8 mouse cellular contexts compared by ENCODE assay signal in the genomic region with DNA sequence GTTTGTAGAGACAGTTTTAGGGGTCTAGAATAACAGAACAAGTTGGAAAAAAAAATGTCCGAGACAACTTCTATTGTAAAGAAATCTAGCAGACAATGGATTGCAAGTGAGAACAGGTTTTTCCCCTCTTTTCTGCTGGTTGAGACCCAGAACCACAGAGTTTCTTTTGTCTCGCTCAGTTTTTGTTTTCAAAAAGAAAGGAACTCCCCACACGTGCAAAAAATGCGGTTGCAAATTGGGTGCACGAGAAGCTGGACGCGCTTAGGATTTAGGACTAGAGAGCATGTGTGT. TPM values are rescaled to one million over a fixed set of nuclear protein-coding genes. Genes with fewer than 3 reads are reported as not detected.
DNase-seq lines count a peak whose midpoint lies in the region; ATAC-seq and TF ChIP-seq lines count a peak whose summit lies in the region.

No protein-coding gene starts in this region.

- no peak for TF ChIP-seq CTCF in lung, adult 2 months (IDR thresholded peaks at IDR 0.05; ENCODE audit: insufficient read depth, low read length)
- TF ChIP-seq CTCF in hindbrain, postnatal 0 days (IDR thresholded peaks at IDR 0.05; ENCODE audit: low read depth): no peak

- no peak for ATAC-seq in hindbrain, postnatal 0 days
- 0 out of 2 replicates have a peak, but pooled peaks have one; percentile 26 for ATAC-seq in neural tube, embryonic 13.5 days (ENCODE audit: low read depth)

- H3K4me1 ChIP-seq in lung, adult 2 months (ENCODE audit: control insufficient read depth, insufficient read depth, low read length): no peaks in the 10 kb centered on the region; the same call in 1 of the 2 replicates
- no peaks in the 10 kb centered on the region for H3K4me1 ChIP-seq in hindbrain, postnatal 0 days (ENCODE audit: insufficient read depth, low read length)
- H3K4me1 ChIP-seq in neural tube, embryonic 13.5 days (replicated peaks): peaks cover 22% of the 10 kb centered on the region

- no peaks in the 10 kb centered on the region for H3K27me3 ChIP-seq in hindbrain, postnatal 0 days (ENCODE audit: insufficient read depth, low read length)
- peaks cover 15% of the 10 kb centered on the region; the same call in 1 of the 2 replicates for H3K27me3 ChIP-seq in neural tube, embryonic 13.5 days

- 1% methylated on average over 7 of the region's 7 CpGs for WGBS in lung, adult 2 months
- 0% methylated on average over 7 of the region's 7 CpGs for WGBS in hindbrain, postnatal 0 days
- WGBS in neural tube, embryonic 13.5 days: under 1% methylated on average over 7 of the region's 7 CpGs

- no peak for DNase-seq in lung, adult 2 months
- no peak for DNase-seq in lung, postnatal 14 days
- DNase-seq in embryo, embryonic 11 days: peak; percentile 38
- peak; percentile 23 for DNase-seq in hindbrain, postnatal 0 days (ENCODE audit: low spot score)
- no peak for DNase-seq in Muller cell, postnatal 12 days (ENCODE audit: inconsistent ontology term)
- no peak for DNase-seq in thymus, postnatal 0 days (ENCODE audit: low spot score)
- DNase-seq in cerebellum, adult 11-12 months: no peak

- H3K4me3 ChIP-seq in lung, adult 2 months (replicated peaks; ENCODE audit: extremely low read depth, low read depth, low read length): peak overlapping the region; percentile 97
- peak overlapping the region; percentile 84 for H3K4me3 ChIP-seq in hindbrain, postnatal 0 days (ENCODE audit: low read length)
- peak overlapping the region; percentile 68 for H3K4me3 ChIP-seq in neural tube, embryonic 13.5 days

- TF ChIP-seq POLR2A in lung, adult 2 months (IDR thresholded peaks at IDR 0.05; ENCODE audit: borderline replicate concordance, extremely low read depth, low read depth, low read length): no peak

- H3K9me3 ChIP-seq in hindbrain, postnatal 0 days (ENCODE audit: low read length): no peaks in the 10 kb centered on the region
- no peaks in the 10 kb centered on the region for H3K9me3 ChIP-seq in neural tube, embryonic 13.5 days

- peak overlapping the region; percentile 90 for H3K9ac ChIP-seq in hindbrain, postnatal 0 days (replicated peaks; ENCODE audit: low read length)
- H3K9ac ChIP-seq in neural tube, embryonic 13.5 days: peak overlapping the region; percentile 85

- peak overlapping the region; percentile 81 for H3K4me2 ChIP-seq in hindbrain, postnatal 0 days (ENCODE audit: low read depth, low read length)
- peak overlapping the region; percentile 77 for H3K4me2 ChIP-seq in neural tube, embryonic 13.5 days

- H3K27ac ChIP-seq in hindbrain, postnatal 0 days: peak overlapping the region; percentile 94
- H3K27ac ChIP-seq in neural tube, embryonic 13.5 days (replicated peaks): peak overlapping the region; percentile 93

- peaks cover 16% of the 10 kb centered on the region; the same call in 1 of the 2 replicates for H3K36me3 ChIP-seq in hindbrain, postnatal 0 days (ENCODE audit: insufficient read depth, low read length)
- H3K36me3 ChIP-seq in neural tube, embryonic 13.5 days: peaks cover 31% of the 10 kb centered on the region

RNA-seq across cellular contexts. Expression of gene Ssbp1, which starts 0.5 kb away (rescaled TPM):
- 7.5 and 9.7 TPM in 2 replicates for polyA plus RNA-seq in lung, adult 2 months (2012; rRNA removed)
- total RNA-seq in hindbrain, postnatal 0 days (2014; rRNA removed): 9.1 and 11.2 TPM in 2 replicates
- 82.5 and 90.6 TPM in 2 replicates for polyA plus RNA-seq in hindbrain, postnatal 0 days (2015; fragmentation: Nextera tagmentation; extraction: Ambion mirVana)
- 124 and 131 TPM in 2 replicates for polyA plus RNA-seq in neural tube, embryonic 13.5 days (2015; fragmentation: Nextera tagmentation; extraction: Ambion mirVana)
- polyA plus RNA-seq in thymus, postnatal 0 days (2015; fragmentation: Nextera tagmentation; extraction: Ambion mirVana): 190 and 207 TPM in 2 replicates

RNA-seq across cellular contexts. Expression of gene Tas2r137, which starts 19.4 kb away (rescaled TPM):
- polyA plus RNA-seq in lung, adult 2 months (2012; rRNA removed): not detected in 2 replicates
- not detected in 2 replicates for total RNA-seq in hindbrain, postnatal 0 days (2014; rRNA removed)
- polyA plus RNA-seq in hindbrain, postnatal 0 days (2015; fragmentation: Nextera tagmentation; extraction: Ambion mirVana): not detected in 2 replicates
- polyA plus RNA-seq in neural tube, embryonic 13.5 days (2015; fragmentation: Nextera tagmentation; extraction: Ambion mirVana): 0.18 TPM in 1 of 2 replicates, not detected in the other
- not detected in 2 replicates for polyA plus RNA-seq in thymus, postnatal 0 days (2015; fragmentation: Nextera tagmentation; extraction: Ambion mirVana)

RNA-seq across cellular contexts. Expression of gene Tas2r108, which starts 21.7 kb away (rescaled TPM):
- not detected in 2 replicates for polyA plus RNA-seq in lung, adult 2 months (2012; rRNA removed)
- total RNA-seq in hindbrain, postnatal 0 days (2014; rRNA removed): not detected in 2 replicates
- not detected in 2 replicates for polyA plus RNA-seq in hindbrain, postnatal 0 days (2015; fragmentation: Nextera tagmentation; extraction: Ambion mirVana)
- 0.40 TPM in 1 of 2 replicates, not detected in the other for polyA plus RNA-seq in neural tube, embryonic 13.5 days (2015; fragmentation: Nextera tagmentation; extraction: Ambion mirVana)
- 0.13 and 0.17 TPM in 2 replicates for polyA plus RNA-seq in thymus, postnatal 0 days (2015; fragmentation: Nextera tagmentation; extraction: Ambion mirVana)

RNA-seq across cellular contexts. Expression of gene Wee2, which starts 32.8 kb away (rescaled TPM):
- not detected in 2 replicates for polyA plus RNA-seq in lung, adult 2 months (2012; rRNA removed)
- 0.10 TPM in 1 of 2 replicates, not detected in the other for total RNA-seq in hindbrain, postnatal 0 days (2014; rRNA removed)
- polyA plus RNA-seq in hindbrain, postnatal 0 days (2015; fragmentation: Nextera tagmentation; extraction: Ambion mirVana): 0.18 and 0.28 TPM in 2 replicates
- 0.10 and 0.39 TPM in 2 replicates for polyA plus RNA-seq in neural tube, embryonic 13.5 days (2015; fragmentation: Nextera tagmentation; extraction: Ambion mirVana)
- 0.31 and 0.35 TPM in 2 replicates for polyA plus RNA-seq in thymus, postnatal 0 days (2015; fragmentation: Nextera tagmentation; extraction: Ambion mirVana)

RNA-seq across cellular contexts. Expression of gene E330009J07Rik, which starts 35.7 kb away (rescaled TPM):
- polyA plus RNA-seq in lung, adult 2 months (2012; rRNA removed): 4.9 and 5.8 TPM in 2 replicates
- total RNA-seq in hindbrain, postnatal 0 days (2014; rRNA removed): 28.0 and 29.1 TPM in 2 replicates
- 9.9 and 12.8 TPM in 2 replicates for polyA plus RNA-seq in hindbrain, postnatal 0 days (2015; fragmentation: Nextera tagmentation; extraction: Ambion mirVana)
- polyA plus RNA-seq in neural tube, embryonic 13.5 days (2015; fragmentation: Nextera tagmentation; extraction: Ambion mirVana): 12.3 and 13.7 TPM in 2 replicates
- 16.0 and 17.6 TPM in 2 replicates for polyA plus RNA-seq in thymus, postnatal 0 days (2015; fragmentation: Nextera tagmentation; extraction: Ambion mirVana)

Comparison
In these comparisons a context has a peak if more than half of its experiments do, and no peak if none do; other contexts are left out.
1. DNase-seq: peak in embryo, embryonic 11 days (single experiment) and hindbrain, postnatal 0 days (single experiment); none in lung, adult 2 months (single experiment), lung, postnatal 14 days (single experiment), Muller cell, postnatal 12 days (single experiment), thymus, postnatal 0 days (single experiment) and cerebellum, adult 11-12 months (single experiment).
2. Peak in every context shown above with its lines, with median percentiles within 50 percentile points of each other: H3K4me3 ChIP-seq.